Mouse (Mus musculus): ENCODE results near the gene Zkscan2. TPM values are rescaled to one million over a fixed set of nuclear protein-coding genes. Genes with fewer than 3 reads are reported as not detected.

The Zkscan2 gene
- 0.06 and 0.07 TPM in 2 replicates for polyA plus RNA-seq (2012; rRNA removed)

DNA sequence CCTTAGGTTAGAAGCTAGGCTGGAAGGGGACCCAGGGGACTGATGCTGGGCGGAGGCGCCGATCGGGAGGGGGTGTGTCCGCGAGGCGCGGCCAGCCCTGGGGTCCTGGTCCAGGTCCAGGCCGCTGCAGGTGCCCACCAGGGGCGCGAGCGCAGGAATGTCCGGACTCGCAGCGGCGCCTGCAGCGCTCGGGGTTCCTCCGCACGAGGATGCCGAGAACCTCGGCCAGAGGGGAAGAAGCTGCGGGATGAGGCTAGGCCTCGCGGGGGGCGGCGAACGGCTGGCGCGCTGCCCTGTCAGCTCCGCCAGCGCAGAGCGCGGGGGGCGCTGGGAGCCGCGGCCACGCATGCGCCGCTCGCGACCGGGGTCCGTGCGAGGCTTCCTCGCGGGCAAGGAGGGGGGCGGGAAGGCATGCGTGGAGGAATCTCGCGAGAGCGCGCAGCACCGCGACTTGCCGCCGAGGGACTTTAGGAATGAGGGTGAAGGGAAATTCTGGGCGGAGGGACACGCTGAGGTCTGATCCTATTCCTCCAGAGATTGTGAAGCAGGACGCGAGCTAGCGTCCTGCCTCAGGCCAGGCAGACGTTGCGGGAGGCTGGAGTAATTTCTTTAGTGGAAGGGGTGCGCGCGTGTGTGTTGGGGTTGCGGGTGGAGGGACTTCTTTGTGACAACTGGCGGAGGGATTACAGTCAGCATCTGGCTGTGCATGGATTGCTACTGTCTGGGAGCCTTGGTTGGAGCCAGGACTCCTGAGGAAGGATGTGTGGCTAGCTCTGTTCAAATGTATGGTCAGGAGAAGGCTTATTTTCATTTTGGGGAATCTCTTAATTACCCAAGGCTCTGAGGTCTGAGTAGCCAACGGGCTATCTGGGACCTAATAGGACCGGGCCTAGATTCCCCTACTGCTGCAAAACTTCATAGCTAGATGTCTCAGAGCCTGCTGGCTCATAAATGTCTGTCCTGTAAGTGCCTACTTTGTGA is at the start of gene Zkscan2:
Zkscan2 (minus strand) TSS at position 211 of the 981 bp plus-strand sequence.
- DNase-seq, result peak; percentile 64
- WGBS, result 2% methylated on average over 71 of the region's 71 CpGs
- no peaks in the 10 kb centered on the region for H3K4me1 ChIP-seq (ENCODE audit: control insufficient read depth, insufficient read depth, low read length)
- peak within 1 kb of the TSS; percentile 57 for H3K4me3 ChIP-seq (ENCODE audit: insufficient read depth, low read depth, low read length)
- no peaks in the 10 kb centered on the region; the same call in 1 of the 2 replicates for H3K27me3 ChIP-seq (replicated peaks; ENCODE audit: control insufficient read depth, insufficient read depth, low read length)
- no peak for TF ChIP-seq CTCF (conservative IDR thresholded peaks at IDR 0.05; ENCODE audit: insufficient read depth, insufficient read length, low read depth, low read length)
- no peak for TF ChIP-seq POLR2A (IDR thresholded peaks at IDR 0.05; ENCODE audit: low read depth, low read length)
- no peak within 1 kb of the TSS for H3K27ac ChIP-seq (ENCODE audit: insufficient read depth, low read depth, low read length)
- no peaks in the 10 kb centered on the region for H3K36me3 ChIP-seq (ENCODE audit: control insufficient read depth, insufficient read depth, low read length)

- TF ChIP-seq CTCF (conservative IDR thresholded peaks at IDR 0.05; ENCODE audit: insufficient read depth, insufficient read length, low read depth, low read length), result no peak
- H3K4me3 ChIP-seq (ENCODE audit: insufficient read depth, low read depth, low read length), result no peak overlapping the region
- H3K36me3 ChIP-seq (ENCODE audit: control insufficient read depth, insufficient read depth, low read length), result no peaks in the 10 kb centered on the region
- no peaks in the 10 kb centered on the region for H3K4me1 ChIP-seq (ENCODE audit: control insufficient read depth, insufficient read depth, low read length)
- H3K27ac ChIP-seq (ENCODE audit: insufficient read depth, low read depth, low read length), result no peak overlapping the region
- no peak for DNase-seq
- 66% methylated on average over 3 of the region's 3 CpGs for WGBS
- H3K27me3 ChIP-seq (replicated peaks; ENCODE audit: control insufficient read depth, insufficient read depth, low read length), result no peaks in the 10 kb centered on the region
Measured at GRCm38 (mm10) chr7:123529190-123529589, 28.9 kb upstream of the Zkscan2 start.

- H3K27me3 ChIP-seq (replicated peaks; ENCODE audit: control insufficient read depth, insufficient read depth, low read length), result no peaks in the 10 kb centered on the region
- H3K27ac ChIP-seq (ENCODE audit: insufficient read depth, low read depth, low read length), result no peak overlapping the region
- H3K36me3 ChIP-seq (ENCODE audit: control insufficient read depth, insufficient read depth, low read length), result no peaks in the 10 kb centered on the region
- no peak for DNase-seq
- no peak for TF ChIP-seq POLR2A (IDR thresholded peaks at IDR 0.05; ENCODE audit: low read depth, low read length)
- TF ChIP-seq CTCF (conservative IDR thresholded peaks at IDR 0.05; ENCODE audit: insufficient read depth, insufficient read length, low read depth, low read length), result no peak
- H3K4me1 ChIP-seq (ENCODE audit: control insufficient read depth, insufficient read depth, low read length), result no peaks in the 10 kb centered on the region
- no peak overlapping the region for H3K4me3 ChIP-seq (ENCODE audit: insufficient read depth, low read depth, low read length)
- 34% methylated on average over 10 of the region's 10 CpGs for WGBS
Measured at GRCm38 (mm10) chr7:123525761-123526160, 25.5 kb upstream of the Zkscan2 start.

DNA sequence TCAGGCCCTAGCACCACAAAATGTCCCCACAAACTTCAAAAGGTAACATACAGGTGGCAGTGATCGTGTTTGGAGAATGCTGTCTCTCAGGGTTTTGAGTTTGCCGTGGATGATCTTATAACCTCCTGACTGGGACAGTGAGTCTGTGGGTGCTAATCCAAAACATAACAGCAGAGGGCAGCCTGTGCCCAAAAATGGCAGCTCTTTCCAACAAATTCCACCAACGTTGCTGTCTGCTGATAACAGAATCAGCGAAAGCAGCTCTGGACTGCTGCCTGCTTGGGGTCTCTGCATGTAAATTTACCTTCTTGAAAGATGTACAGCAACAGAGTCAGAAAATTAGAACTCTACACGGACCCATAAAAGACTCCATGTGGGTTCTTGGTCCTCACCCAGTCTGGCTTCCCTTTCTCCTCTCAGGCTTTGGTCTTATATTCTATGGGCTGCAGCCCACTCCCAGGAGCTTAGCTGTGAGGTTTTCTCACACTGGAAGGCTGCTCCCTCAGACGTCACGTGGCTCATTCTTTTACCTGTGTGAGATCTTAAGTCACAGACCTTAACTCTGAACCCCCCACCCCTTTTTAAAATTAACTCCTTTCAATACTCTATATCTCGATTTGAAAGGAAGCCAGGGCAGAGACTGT is 24.1 kb upstream of the Zkscan2 start:
- WGBS, result 19% methylated on average over 8 of the region's 8 CpGs
- peak; percentile 86 for TF ChIP-seq CTCF (conservative IDR thresholded peaks at IDR 0.05; ENCODE audit: insufficient read depth, insufficient read length, low read depth, low read length)
- TF ChIP-seq POLR2A (IDR thresholded peaks at IDR 0.05; ENCODE audit: low read depth, low read length), result no peak
- peak; percentile 66 for DNase-seq

DNA sequence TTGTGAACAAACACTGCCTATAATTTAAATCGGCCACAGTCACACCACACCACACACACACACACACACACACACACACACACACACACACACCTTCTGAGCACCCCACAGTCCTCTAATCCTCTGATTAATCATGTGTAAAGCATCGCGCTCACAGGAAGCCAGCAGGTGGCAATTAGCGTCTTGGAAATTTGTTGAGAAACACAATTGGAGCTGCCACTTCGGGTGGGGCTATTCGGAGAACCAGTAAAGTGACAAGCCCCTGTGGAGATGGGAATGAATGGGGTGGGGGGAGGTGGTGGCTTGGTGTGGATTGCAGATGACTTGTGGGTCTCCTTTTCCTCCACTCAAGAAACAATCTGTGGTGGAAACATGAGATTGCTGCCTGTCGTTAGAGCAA is 7.7 kb upstream of the Zkscan2 start:
- H3K27me3 ChIP-seq (replicated peaks; ENCODE audit: control insufficient read depth, insufficient read depth, low read length), result no peaks in the 10 kb centered on the region; the same call in 1 of the 2 replicates
- 62% methylated on average over 7 of the region's 7 CpGs for WGBS

More for the DNA sequence above, 24.1 kb upstream of the Zkscan2 start:
- H3K27me3 ChIP-seq (replicated peaks; ENCODE audit: control insufficient read depth, insufficient read depth, low read length), result no peaks in the 10 kb centered on the region
- H3K36me3 ChIP-seq (ENCODE audit: control insufficient read depth, insufficient read depth, low read length), result no peaks in the 10 kb centered on the region
- H3K27ac ChIP-seq (ENCODE audit: insufficient read depth, low read depth, low read length), result no peak overlapping the region
- no peak overlapping the region for H3K4me3 ChIP-seq (ENCODE audit: insufficient read depth, low read depth, low read length)
- no peaks in the 10 kb centered on the region for H3K4me1 ChIP-seq (ENCODE audit: control insufficient read depth, insufficient read depth, low read length)

DNA sequence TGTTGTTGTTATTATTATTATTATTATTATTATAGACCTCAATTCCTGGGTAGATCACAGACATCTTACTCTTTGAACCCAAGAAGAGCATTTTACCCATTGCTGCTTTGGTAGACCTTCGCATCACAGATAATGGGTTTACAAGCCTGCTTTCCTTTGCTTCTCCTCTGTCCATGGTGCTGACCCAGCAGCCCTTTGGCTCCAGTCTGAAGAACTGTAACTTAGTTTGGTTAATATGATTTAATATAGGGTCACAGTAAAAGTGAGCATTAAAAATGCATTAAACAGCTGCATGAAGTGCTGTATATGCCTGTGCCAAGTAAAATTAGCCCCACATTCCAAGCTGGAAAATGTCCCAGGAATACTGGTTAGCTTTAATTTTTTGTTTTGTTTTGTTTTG is 3.1 kb upstream of the Zkscan2 start:
- no peaks in the 10 kb centered on the region for H3K4me1 ChIP-seq (ENCODE audit: control insufficient read depth, insufficient read depth, low read length)
- TF ChIP-seq CTCF (conservative IDR thresholded peaks at IDR 0.05; ENCODE audit: insufficient read depth, insufficient read length, low read depth, low read length), result no peak
- no peak for TF ChIP-seq POLR2A (IDR thresholded peaks at IDR 0.05; ENCODE audit: low read depth, low read length)
- no peak overlapping the region for H3K27ac ChIP-seq (ENCODE audit: insufficient read depth, low read depth, low read length)
- no peaks in the 10 kb centered on the region; the same call in 1 of the 2 replicates for H3K27me3 ChIP-seq (replicated peaks; ENCODE audit: control insufficient read depth, insufficient read depth, low read length)
- 36% methylated on average over 1 of the region's 1 CpGs for WGBS
- H3K4me3 ChIP-seq (ENCODE audit: insufficient read depth, low read depth, low read length), result no peak overlapping the region
- DNase-seq, result peak; percentile 30
- no peaks in the 10 kb centered on the region for H3K36me3 ChIP-seq (ENCODE audit: control insufficient read depth, insufficient read depth, low read length)

More for the DNA sequence above, 7.7 kb upstream of the Zkscan2 start:
- TF ChIP-seq CTCF (conservative IDR thresholded peaks at IDR 0.05; ENCODE audit: insufficient read depth, insufficient read length, low read depth, low read length), result no peak
- Histone ChIP-seq H3K27ac (ENCODE audit: insufficient read depth, low read depth, low read length) (no peak overlapping the region), H3K36me3 (ENCODE audit: control insufficient read depth, insufficient read depth, low read length) (no peaks in the 10 kb centered on the region), H3K4me3 (ENCODE audit: insufficient read depth, low read depth, low read length) (no peak overlapping the region), H3K4me1 (ENCODE audit: control insufficient read depth, insufficient read depth, low read length) (no peaks in the 10 kb centered on the region)
- DNase-seq, result no peak
